Mouse (Mus musculus): ENCODE results near the gene Rpf1. TPM values are rescaled to one million over a fixed set of nuclear protein-coding genes. Genes with fewer than 3 reads are reported as not detected.

Gene Rpf1
- polyA plus RNA-seq, 2 experiments, result 20.6 to 32.7 TPM

- H3K4me1 ChIP-seq (replicated peaks; ENCODE audit: control insufficient read depth in 2 of 2, insufficient read depth in 2 of 2, low read length in 1 of 2), result no peaks in the 10 kb centered on the region
- no peak overlapping the region for H3K27ac ChIP-seq
- no peak for TF ChIP-seq EP300 (IDR thresholded peaks at IDR 0.05; ENCODE audit: low read depth)
- TF ChIP-seq CTCF (IDR thresholded peaks at IDR 0.05; ENCODE audit: low read depth), result no peak
- ATAC-seq (ENCODE audit: insufficient read depth) (no peak), DNase-seq (ENCODE audit: low read depth in 3 of 3, low spot score in 3 of 3) (no peak)
- H3K9me3 ChIP-seq (ENCODE audit: control insufficient read depth, low read length), result no peaks in the 10 kb centered on the region
- H3K27me3 ChIP-seq (ENCODE audit: control insufficient read depth, insufficient read depth, low read length), result no peaks in the 10 kb centered on the region
- H3K9ac ChIP-seq (replicated peaks), result no peak overlapping the region
- no peaks in the 10 kb centered on the region for H3K36me3 ChIP-seq (replicated peaks; ENCODE audit: control insufficient read depth, insufficient read depth, low read depth)
- no peak overlapping the region for H3K4me3 ChIP-seq (ENCODE audit: insufficient read depth in 1 of 2, low read depth in 2 of 2, low read length in 2 of 2)
- H3K4me2 ChIP-seq (ENCODE audit: low read depth), result no peak overlapping the region
Observed at GRCm38 (mm10) chr3:146473741-146474140, 47.5 kb downstream of the Rpf1 start.

GRCm38 (mm10) chr3:146472657-146473056 lies 48.6 kb downstream of the Rpf1 start:
- no peaks in the 10 kb centered on the region for H3K36me3 ChIP-seq (replicated peaks; ENCODE audit: control insufficient read depth, insufficient read depth, low read depth)
- H3K27me3 ChIP-seq (ENCODE audit: control insufficient read depth, insufficient read depth, low read length), result no peaks in the 10 kb centered on the region
- no peaks in the 10 kb centered on the region for H3K9me3 ChIP-seq (ENCODE audit: control insufficient read depth, low read length)
- H3K4me1 ChIP-seq (replicated peaks; ENCODE audit: control insufficient read depth in 2 of 2, insufficient read depth in 2 of 2, low read length in 1 of 2), result no peaks in the 10 kb centered on the region
- DNase-seq (ENCODE audit: low read depth in 3 of 3, low spot score in 3 of 3) (no peak), ATAC-seq (ENCODE audit: insufficient read depth) (no peak)
- 66% methylated on average over 4 of the region's 4 CpGs for WGBS (ENCODE audit: insufficient replicate concordance)
- H3K27ac ChIP-seq, result no peak overlapping the region
- no peak for TF ChIP-seq EP300 (IDR thresholded peaks at IDR 0.05; ENCODE audit: low read depth)
- TF ChIP-seq CTCF (IDR thresholded peaks at IDR 0.05; ENCODE audit: low read depth), result no peak
- no peak overlapping the region for H3K4me3 ChIP-seq (ENCODE audit: insufficient read depth in 1 of 2, low read depth in 2 of 2, low read length in 2 of 2)
- no peak overlapping the region for H3K4me2 ChIP-seq (ENCODE audit: low read depth)
- H3K9ac ChIP-seq (replicated peaks), result no peak overlapping the region

- no peaks in the 10 kb centered on the region for H3K4me1 ChIP-seq (replicated peaks; ENCODE audit: control insufficient read depth in 2 of 2, insufficient read depth in 2 of 2, low read length in 1 of 2)
- no peak overlapping the region for H3K4me2 ChIP-seq (ENCODE audit: low read depth)
- H3K9me3 ChIP-seq (ENCODE audit: control insufficient read depth, low read length), result no peaks in the 10 kb centered on the region
- no peaks in the 10 kb centered on the region for H3K27me3 ChIP-seq (ENCODE audit: control insufficient read depth, insufficient read depth, low read length)
- no peak overlapping the region for H3K9ac ChIP-seq (replicated peaks)
- H3K4me3 ChIP-seq (ENCODE audit: insufficient read depth in 1 of 2, low read depth in 2 of 2, low read length in 2 of 2), result no peak overlapping the region
- no peak overlapping the region for H3K27ac ChIP-seq
- DNase-seq (ENCODE audit: low read depth in 3 of 3, low spot score in 3 of 3) (no peak), ATAC-seq (ENCODE audit: insufficient read depth) (no peak)
- H3K36me3 ChIP-seq (replicated peaks; ENCODE audit: control insufficient read depth, insufficient read depth, low read depth), result no peaks in the 10 kb centered on the region
- no peak for TF ChIP-seq CTCF (IDR thresholded peaks at IDR 0.05; ENCODE audit: low read depth)
- no peak for TF ChIP-seq EP300 (IDR thresholded peaks at IDR 0.05; ENCODE audit: low read depth)
- WGBS (ENCODE audit: insufficient replicate concordance), result 52% methylated on average over 2 of the region's 2 CpGs
Observed at GRCm38 (mm10) chr3:146469226-146469625, 52.0 kb downstream of the Rpf1 start.

DNA sequence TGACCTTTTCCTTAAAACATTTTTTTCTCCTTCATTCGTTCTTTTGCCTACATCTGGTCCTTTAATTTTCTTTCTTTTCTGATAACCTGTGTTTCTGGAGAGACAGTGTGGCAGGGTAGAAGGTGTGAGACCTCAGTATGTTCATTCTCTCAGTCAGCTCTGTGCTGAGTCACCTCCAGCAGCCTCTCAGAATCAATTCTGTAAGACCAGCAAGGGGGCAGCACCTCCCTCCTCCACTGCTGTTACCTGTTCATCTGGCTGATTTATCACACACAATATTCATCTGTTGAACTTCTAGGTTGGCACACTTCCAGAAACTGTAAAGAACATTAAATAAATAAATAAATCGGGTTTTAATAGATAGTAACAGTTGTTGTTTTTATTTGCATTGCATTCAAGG lies 58.3 kb downstream of the Rpf1 start:
- no peak overlapping the region for H3K9ac ChIP-seq (replicated peaks)
- no peak overlapping the region for H3K4me2 ChIP-seq (ENCODE audit: low read depth)
- H3K9me3 ChIP-seq (ENCODE audit: control insufficient read depth, low read length), result no peaks in the 10 kb centered on the region
- ATAC-seq (ENCODE audit: insufficient read depth) (no peak), DNase-seq (ENCODE audit: low read depth in 3 of 3, low spot score in 3 of 3) (no peak)
- H3K4me3 ChIP-seq (ENCODE audit: insufficient read depth in 1 of 2, low read depth in 2 of 2, low read length in 2 of 2), result no peak overlapping the region
- 44% methylated on average over 2 of the region's 2 CpGs for WGBS (ENCODE audit: insufficient replicate concordance)
- no peaks in the 10 kb centered on the region for H3K4me1 ChIP-seq (replicated peaks; ENCODE audit: control insufficient read depth in 2 of 2, insufficient read depth in 2 of 2, low read length in 1 of 2)
- H3K27ac ChIP-seq, result no peak overlapping the region
- no peaks in the 10 kb centered on the region for H3K36me3 ChIP-seq (replicated peaks; ENCODE audit: control insufficient read depth, insufficient read depth, low read depth)
- TF ChIP-seq EP300 (IDR thresholded peaks at IDR 0.05; ENCODE audit: low read depth) (no peak), CTCF (IDR thresholded peaks at IDR 0.05; ENCODE audit: low read depth) (peak; percentile 26; the same call in 1 of the 2 replicates)
- H3K27me3 ChIP-seq (ENCODE audit: control insufficient read depth, insufficient read depth, low read length), result no peaks in the 10 kb centered on the region

Other genes with a start within 250 kb of the Rpf1 start
- 22.7 and 34.9 TPM in 2 replicates for gene Ssx2ip, start 116.8 kb downstream of the Rpf1 start, polyA plus RNA-seq (2012; rRNA removed)
- 96.2 and 118 TPM in 2 replicates for gene Ssx2ip, start 116.8 kb downstream of the Rpf1 start, polyA plus RNA-seq (2014; fragmentation: Nextera tagmentation; extraction: Ambion mirVana)
- 1.3 and 1.7 TPM in 2 replicates for gene Ctbs, start 71.6 kb downstream of the Rpf1 start, polyA plus RNA-seq (2012; rRNA removed)
- 5.2 and 5.4 TPM in 2 replicates for gene Ctbs, start 71.6 kb downstream of the Rpf1 start, polyA plus RNA-seq (2014; fragmentation: Nextera tagmentation; extraction: Ambion mirVana)
- gene Spata1, start 21.7 kb downstream of the Rpf1 start, polyA plus RNA-seq (2012; rRNA removed), result 0.30 and 0.93 TPM in 2 replicates
- gene Spata1, start 21.7 kb downstream of the Rpf1 start, polyA plus RNA-seq (2014; fragmentation: Nextera tagmentation; extraction: Ambion mirVana), result 0.32 and 0.65 TPM in 2 replicates
- gene Gng5, start 21.6 kb downstream of the Rpf1 start, polyA plus RNA-seq (2012; rRNA removed), result 115 and 136 TPM in 2 replicates
- 559 and 595 TPM in 2 replicates for gene Gng5, start 21.6 kb downstream of the Rpf1 start, polyA plus RNA-seq (2014; fragmentation: Nextera tagmentation; extraction: Ambion mirVana)
- 2.5 and 4.3 TPM in 2 replicates for gene Uox, start 49.0 kb upstream of the Rpf1 start, polyA plus RNA-seq (2012; rRNA removed)
- 6.4 and 7.1 TPM in 2 replicates for gene Uox, start 49.0 kb upstream of the Rpf1 start, polyA plus RNA-seq (2014; fragmentation: Nextera tagmentation; extraction: Ambion mirVana)
- 0.45 and 0.52 TPM in 2 replicates for gene Dnase2b, start 94.2 kb upstream of the Rpf1 start, polyA plus RNA-seq (2012; rRNA removed)
- 1.4 TPM in 2 replicates for gene Dnase2b, start 94.2 kb upstream of the Rpf1 start, polyA plus RNA-seq (2014; fragmentation: Nextera tagmentation; extraction: Ambion mirVana)
- gene 4930503B20Rik, start 129.9 kb upstream of the Rpf1 start, polyA plus RNA-seq (2012; rRNA removed), result not detected in 2 replicates
- gene 4930503B20Rik, start 129.9 kb upstream of the Rpf1 start, polyA plus RNA-seq (2014; fragmentation: Nextera tagmentation; extraction: Ambion mirVana), result not detected in 2 replicates
- 0.06 and 0.27 TPM in 2 replicates for gene Samd13, start 164.2 kb upstream of the Rpf1 start, polyA plus RNA-seq (2012; rRNA removed)
- 0.15 TPM in 1 of 2 replicates, not detected in the other for gene Samd13, start 164.2 kb upstream of the Rpf1 start, polyA plus RNA-seq (2014; fragmentation: Nextera tagmentation; extraction: Ambion mirVana)